Mouse (Mus musculus) CH12.LX (cell line): ENCODE measurements around the gene Dcst2. TPM values are rescaled to one million over a fixed set of nuclear protein-coding genes. Genes with fewer than 3 reads are reported as not detected.

ENCODE experiments used
- DNase-seq: peaks from one replicate; pipeline ENCODE4 v3.0.0-alpha.2; 2013; ENCODE audit errors: extremely low read depth
- H3K27ac ChIP-seq: 2 replicates; pipeline ENCODE4 v1.5.1; 2012; ENCODE audit warnings: low read depth, mild to moderate bottlenecking, control low read depth, moderate library complexity; ENCODE audit not compliant: insufficient read depth
- H3K27me3 ChIP-seq: replicated peaks from 2 replicates; pipeline ENCODE3; 2012; ENCODE audit warnings: inconsistent platforms
- H3K36me3 ChIP-seq, 2 experiments: replicated peaks in 1 of 2; 2 replicates each; pipeline versions ENCODE3 to v1.6.1; 2012; ENCODE audit warnings: inconsistent platforms in 1 of 2, low read length in 1 of 2, mild to moderate bottlenecking in 1 of 2, mixed read lengths in 1 of 2, moderate library complexity in 1 of 2; ENCODE audit not compliant: control insufficient read depth in 1 of 2, insufficient read depth in 1 of 2
- H3K4me1 ChIP-seq, 2 experiments: 2 replicates each; pipeline ENCODE4 v1.6.1; 2012; ENCODE audit warnings: inconsistent platforms in 1 of 2, moderate library complexity in 1 of 2; ENCODE audit not compliant: insufficient read depth in 2 of 2, control insufficient read depth in 1 of 2
- H3K4me2 ChIP-seq: 2 replicates; pipeline ENCODE4 v1.6.1; 2012; ENCODE audit warnings: low read depth, mild to moderate bottlenecking, control low read depth; ENCODE audit not compliant: poor library complexity, insufficient read depth, severe bottlenecking
- H3K4me3 ChIP-seq, 3 experiments: fragments of 150-350 bp in 1 of 3; sonication (generic) in 1 of 3; replicated peaks in 1 of 3; 2 replicates each; pipeline versions ENCODE3 to v1.5.1; 2011 to 2012; ENCODE audit warnings: low read depth in 2 of 3, low read length in 2 of 3, mild to moderate bottlenecking in 2 of 3, moderate library complexity in 2 of 3, control low read depth in 1 of 3, improper control_type of control experiment in 1 of 3, inconsistent platforms in 1 of 3, mixed read lengths in 1 of 3; ENCODE audit not compliant: poor library complexity in 1 of 3
- H3K79me2 ChIP-seq: replicated peaks from 2 replicates; pipeline ENCODE4 v1.6.1; 2012; ENCODE audit warnings: mild to moderate bottlenecking, moderate library complexity; ENCODE audit not compliant: control insufficient read depth, poor library complexity, insufficient read depth, severe bottlenecking; ENCODE audit errors: extremely low read depth
- H3K9ac ChIP-seq: 2 replicates; pipeline ENCODE4 v1.6.1; 2012; ENCODE audit warnings: low read depth, mild to moderate bottlenecking, control low read depth, moderate library complexity; ENCODE audit not compliant: insufficient read depth
- H3K9me3 ChIP-seq: replicated peaks from 2 replicates; pipeline ENCODE3; 2012; ENCODE audit warnings: low read length, inconsistent platforms, mixed read lengths
- BHLHE40 ChIP-seq: IDR thresholded peaks from 2 replicates; pipeline ENCODE4 v1.6.1; 2011; ENCODE audit warnings: mild to moderate bottlenecking, low read depth, low read length, improper control_type of control experiment
- CHD2 ChIP-seq: IDR thresholded peaks from 2 replicates; pipeline ENCODE4 v1.6.1; 2011; ENCODE audit warnings: low read length, improper control_type of control experiment
- ELF1 ChIP-seq: IDR thresholded peaks from 2 replicates; pipeline ENCODE4 v1.6.1; 2014; ENCODE audit warnings: low read depth, mild to moderate bottlenecking, inconsistent platforms, low read length, improper control_type of control experiment
- EP300 ChIP-seq: IDR thresholded peaks from 2 replicates; pipeline ENCODE4 v1.6.1; 2011; ENCODE audit warnings: low read length, improper control_type of control experiment
- ETS1 ChIP-seq: conservative IDR thresholded peaks from 2 replicates; pipeline ENCODE4 v1.6.1; 2012; ENCODE audit warnings: low read depth, mild to moderate bottlenecking, inconsistent platforms, low read length, improper control_type of control experiment, moderate library complexity
- HCFC1 ChIP-seq: IDR thresholded peaks from 2 replicates; pipeline ENCODE4 v1.6.1; 2012; ENCODE audit warnings: low read depth, mild to moderate bottlenecking, inconsistent platforms, low read length, improper control_type of control experiment
- IRF4 ChIP-seq: IDR thresholded peaks from 2 replicates; pipeline ENCODE4 v1.6.1; 2014; ENCODE audit warnings: low read depth, mild to moderate bottlenecking, inconsistent platforms, low read length, improper control_type of control experiment
- JUND ChIP-seq: conservative IDR thresholded peaks from 2 replicates; pipeline ENCODE4 v1.6.1; 2011; ENCODE audit warnings: low read depth, low read length, improper control_type of control experiment
- MAFK ChIP-seq: IDR thresholded peaks from 2 replicates; pipeline ENCODE4 v1.6.1; 2011; ENCODE audit warnings: low read length, improper control_type of control experiment; ENCODE audit not compliant: insufficient replicate concordance
- MEF2A ChIP-seq: IDR thresholded peaks from 2 replicates; pipeline ENCODE4 v1.6.1; 2014; ENCODE audit warnings: low read depth, mild to moderate bottlenecking, inconsistent platforms, low read length, improper control_type of control experiment, borderline replicate concordance
- MXI1 ChIP-seq: IDR thresholded peaks from 2 replicates; pipeline ENCODE4 v1.6.1; 2011; ENCODE audit warnings: mild to moderate bottlenecking, low read depth, low read length, improper control_type of control experiment
- MYC ChIP-seq: IDR thresholded peaks from 2 replicates; pipeline ENCODE4 v1.6.1; 2011; ENCODE audit warnings: low read depth, mild to moderate bottlenecking, improper control_type of control experiment, low read length
- NRF1 ChIP-seq: IDR thresholded peaks from 2 replicates; pipeline ENCODE4 v1.6.1; 2014; ENCODE audit warnings: low read depth, mild to moderate bottlenecking, inconsistent platforms, low read length, improper control_type of control experiment, moderate library complexity
- PAX5 ChIP-seq: IDR thresholded peaks from 2 replicates; pipeline ENCODE4 v1.6.1; 2012; ENCODE audit warnings: low read length, inconsistent platforms, mixed read lengths
- RCOR1 ChIP-seq: conservative IDR thresholded peaks from 2 replicates; pipeline ENCODE4 v1.6.1; 2012; ENCODE audit warnings: low read depth, mild to moderate bottlenecking, inconsistent platforms, low read length, improper control_type of control experiment
- SMC3 ChIP-seq: IDR thresholded peaks from 2 replicates; pipeline ENCODE4 v1.6.1; 2011; ENCODE audit warnings: low read depth, low read length, improper control_type of control experiment
- TBP ChIP-seq: conservative IDR thresholded peaks from 2 replicates; pipeline ENCODE4 v1.6.1; 2011; ENCODE audit warnings: low read depth, low read length, improper control_type of control experiment
- UBTF ChIP-seq: IDR thresholded peaks from 2 replicates; pipeline ENCODE4 v1.6.1; 2012; ENCODE audit warnings: low read depth, mild to moderate bottlenecking, inconsistent platforms, low read length, improper control_type of control experiment, moderate library complexity
- ZC3H11A ChIP-seq: IDR thresholded peaks from 2 replicates; pipeline ENCODE4 v1.6.1; 2012; ENCODE audit warnings: low read depth, mild to moderate bottlenecking, inconsistent platforms, low read length, improper control_type of control experiment
- ZKSCAN1 ChIP-seq: IDR thresholded peaks from 2 replicates; pipeline ENCODE4 v1.6.1; 2012; ENCODE audit warnings: low read depth, inconsistent platforms, low read length, improper control_type of control experiment, borderline replicate concordance
- ZMIZ1 ChIP-seq: IDR thresholded peaks from 2 replicates; pipeline ENCODE4 v1.6.1; 2012; ENCODE audit warnings: low read depth, mild to moderate bottlenecking, inconsistent platforms, low read length, improper control_type of control experiment
- ZNF384 ChIP-seq: IDR thresholded peaks from 2 replicates; pipeline ENCODE4 v1.6.1; 2012; ENCODE audit warnings: low read depth, low read length, improper control_type of control experiment, inconsistent platforms
- dilution Hi-C: fragments of 300-500 bp; cut with MboI; formaldehyde crosslinking; loops from 2 replicates; pipeline ENCODE4 v1.14.3; 2020; ENCODE audit warnings: low sequenced_read_pairs; ENCODE audit not compliant: extremely low pct_unique_long_range_greater_than_20kb, extremely low pct_ligation_motif_present
- in situ Hi-C: fragments of 300-500 bp; cut with MboI; formaldehyde crosslinking; loops from 3 replicates; pipeline ENCODE4 v1.14.3; 2019; ENCODE audit warnings: low sequenced_read_pairs, low pct_ligation_motif_present, low pct_unique_long_range_greater_than_20kb, mixed read lengths
- polyA plus RNA-seq: library from polyadenylated mRNA; unstranded; fragments of >175 nt; gene quantifications from 2 replicates; pipeline ENCODE4 v1.2.1, GENCODE M21; 2012; ENCODE audit warnings: low read depth; ENCODE audit not compliant: insufficient read length
- total RNA-seq, 2 experiments: library from RNA; depleted of rRNA; stranded (reverse); fragments of 300-350 nt in 1 of 2; fragments of >200 nt in 1 of 2; gene quantifications; 2 replicates each; pipeline ENCODE4 v1.2.3; 2012 to 2014

Gene Dcst2
- total and polyA plus RNA-seq, 3 experiments = 0.10 TPM; not detected in 2

DNA sequence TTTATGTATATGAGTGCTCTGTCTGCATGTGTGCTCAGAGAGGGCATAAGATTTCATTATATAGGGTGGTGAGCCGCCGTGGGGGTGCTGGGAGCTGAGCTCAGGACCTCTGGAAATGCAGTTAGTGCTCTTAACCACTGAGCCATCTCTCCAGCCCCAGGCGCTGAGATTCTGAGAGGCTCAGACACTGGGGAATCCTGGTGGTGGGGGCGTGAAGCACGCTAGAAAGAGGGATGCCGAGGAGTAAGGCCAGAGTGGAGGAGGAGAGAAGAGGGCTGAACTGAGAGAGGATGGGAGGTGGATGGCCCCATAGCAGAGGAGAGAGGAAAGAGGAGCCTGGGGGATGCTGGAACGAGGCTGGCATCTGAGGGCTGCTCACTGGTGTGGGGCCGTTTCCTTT, 2.9 kb downstream of the Dcst2 start:
- Histone ChIP-seq H3K4me2 (no peak overlapping the region), H3K27me3 (peaks cover 17% of the 10 kb centered on the region), H3K4me1 (no peaks in the 10 kb centered on the region), H3K36me3 (no peaks in the 10 kb centered on the region), H3K9ac (no peak overlapping the region), H3K9me3 (no peaks in the 10 kb centered on the region), H3K27ac (no peak overlapping the region), H3K79me2 (no peaks in the 10 kb centered on the region), H3K4me3 (no peak overlapping the region)
- dilution Hi-C loops = no loop called here
- in situ Hi-C loops = no loop called here
- no peak for TF ChIP-seq IRF4
- TF ChIP-seq ZNF384 = no peak
- DNase-seq = no peak

DNA sequence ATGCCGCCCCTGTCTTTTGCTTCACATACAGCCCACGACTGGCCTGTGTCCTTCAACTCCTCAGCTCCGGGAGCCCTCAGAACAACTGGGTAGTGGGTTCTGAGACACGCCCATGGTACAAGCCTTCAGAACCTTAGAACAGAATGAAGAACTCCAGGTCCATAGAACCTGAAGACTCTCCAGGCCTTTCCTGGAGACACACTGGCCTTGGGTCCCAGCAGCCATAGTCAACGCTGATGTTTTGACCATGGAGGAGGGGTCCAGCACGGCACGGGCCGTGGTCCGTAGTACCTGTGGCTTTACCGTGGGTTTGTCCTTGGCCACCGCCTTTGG, 3.3 kb downstream of the Dcst2 start, which contains the start of gene Dcst1:
TSS of gene Dcst1 (minus strand) at position 101 of the 333 bp plus-strand sequence.
- TF ChIP-seq SMC3 (no peak), EP300 (no peak), ELF1 (no peak), MXI1 (no peak), CHD2 (no peak), ZC3H11A (no peak), ETS1 (no peak), HCFC1 (no peak), ZMIZ1 (no peak)
- in situ Hi-C loops = no loop called here
- Histone ChIP-seq H3K4me3 (no peak within 1 kb of the TSS), H3K4me2 (no peak within 1 kb of the TSS), H3K79me2 (no peaks in the 10 kb centered on the region), H3K9me3 (no peaks in the 10 kb centered on the region), H3K27ac (no peak within 1 kb of the TSS), H3K36me3 (no peaks in the 10 kb centered on the region), H3K4me1 (no peaks in the 10 kb centered on the region), H3K27me3 (peaks cover 15% of the 10 kb centered on the region), H3K9ac (no peak within 1 kb of the TSS)
- no peak for DNase-seq
- dilution Hi-C loops = no loop called here

DNA sequence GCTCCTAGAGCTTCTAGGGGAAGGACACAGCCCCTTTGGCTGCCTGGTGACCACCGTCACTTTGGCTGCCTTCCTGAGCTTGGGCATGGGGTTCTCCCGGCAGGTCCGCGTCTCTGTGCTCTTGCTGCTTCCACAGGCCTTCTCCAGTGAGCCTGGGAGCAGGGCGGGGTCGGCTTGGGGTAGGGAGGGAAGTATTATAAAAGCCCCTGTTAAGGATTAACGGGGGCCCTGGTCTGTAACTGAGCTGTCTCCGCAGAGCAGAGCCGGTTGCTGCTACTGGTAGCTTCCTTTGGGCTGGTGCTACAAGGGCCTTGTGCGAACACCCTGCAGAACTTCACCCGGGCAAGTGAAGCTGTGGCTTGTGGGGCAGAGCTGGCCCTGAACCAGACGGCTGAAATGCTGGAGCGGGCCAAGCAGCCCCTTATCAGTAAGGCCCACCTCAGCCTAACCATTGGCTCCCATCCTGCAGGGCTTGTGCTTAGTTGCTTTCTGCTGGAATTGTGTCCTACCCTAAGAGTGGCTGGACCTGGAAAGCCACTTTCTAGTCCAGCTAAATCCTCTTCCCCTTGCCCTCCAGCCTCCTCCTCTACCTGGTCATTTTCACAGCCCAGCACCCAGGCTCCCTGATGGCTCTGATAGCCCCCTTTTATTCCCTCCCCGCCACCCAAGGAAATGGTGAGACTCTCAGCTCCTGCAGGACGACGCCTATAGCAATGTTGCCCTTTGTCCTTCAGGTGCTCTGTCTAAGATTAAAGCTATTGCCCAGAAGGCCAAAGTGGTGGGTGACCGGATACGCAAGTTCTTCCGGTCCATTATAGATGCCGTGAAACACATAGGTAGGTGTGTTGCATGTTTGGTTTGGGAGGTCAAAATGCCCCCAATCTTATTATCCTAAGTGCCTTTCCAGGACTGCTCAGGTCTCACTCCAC, 4.0 kb downstream of the Dcst2 start:
- peaks cover 15% of the 10 kb centered on the region for H3K27me3 ChIP-seq
- no peaks in the 10 kb centered on the region for H3K79me2 ChIP-seq
- H3K36me3 ChIP-seq = no peaks in the 10 kb centered on the region
- H3K9me3 ChIP-seq = no peaks in the 10 kb centered on the region
- H3K27ac ChIP-seq = no peak overlapping the region
- H3K4me2 ChIP-seq = no peak overlapping the region
- peaks cover 0 to 3% of the 10 kb centered on the region in 2 experiments; a peak in 1 of 4 replicates for H3K4me1 ChIP-seq
- dilution Hi-C loops (no loop called here), in situ Hi-C loops (no loop called here)
- no peak for DNase-seq
- no peak overlapping the region for H3K4me3 ChIP-seq
- TF ChIP-seq UBTF (no peak), MXI1 (no peak), ETS1 (no peak), PAX5 (no peak), MEF2A (no peak), ZKSCAN1 (no peak), BHLHE40 (no peak), NRF1 (no peak), MAFK (no peak), MYC (no peak), ZNF384 (no peak), JUND (no peak), RCOR1 (no peak), TBP (no peak)
- no peak overlapping the region for H3K9ac ChIP-seq
